Mouse (Mus musculus) right cerebral cortex, postnatal 36 days (tissue): Measurements from ENCODE around the gene Dgkz.
A peak's percentile ranks its signal among the peaks of the same experiment; 100 is the strongest.

ENCODE experiments used
- DNase-seq, 2 experiments: peaks; one replicate each; pipeline ENCODE4 v3.0.0; 2022; ENCODE audit warnings: low spot score in 2 of 2, mixed read lengths in 1 of 2

Dgkz gene

DNA sequence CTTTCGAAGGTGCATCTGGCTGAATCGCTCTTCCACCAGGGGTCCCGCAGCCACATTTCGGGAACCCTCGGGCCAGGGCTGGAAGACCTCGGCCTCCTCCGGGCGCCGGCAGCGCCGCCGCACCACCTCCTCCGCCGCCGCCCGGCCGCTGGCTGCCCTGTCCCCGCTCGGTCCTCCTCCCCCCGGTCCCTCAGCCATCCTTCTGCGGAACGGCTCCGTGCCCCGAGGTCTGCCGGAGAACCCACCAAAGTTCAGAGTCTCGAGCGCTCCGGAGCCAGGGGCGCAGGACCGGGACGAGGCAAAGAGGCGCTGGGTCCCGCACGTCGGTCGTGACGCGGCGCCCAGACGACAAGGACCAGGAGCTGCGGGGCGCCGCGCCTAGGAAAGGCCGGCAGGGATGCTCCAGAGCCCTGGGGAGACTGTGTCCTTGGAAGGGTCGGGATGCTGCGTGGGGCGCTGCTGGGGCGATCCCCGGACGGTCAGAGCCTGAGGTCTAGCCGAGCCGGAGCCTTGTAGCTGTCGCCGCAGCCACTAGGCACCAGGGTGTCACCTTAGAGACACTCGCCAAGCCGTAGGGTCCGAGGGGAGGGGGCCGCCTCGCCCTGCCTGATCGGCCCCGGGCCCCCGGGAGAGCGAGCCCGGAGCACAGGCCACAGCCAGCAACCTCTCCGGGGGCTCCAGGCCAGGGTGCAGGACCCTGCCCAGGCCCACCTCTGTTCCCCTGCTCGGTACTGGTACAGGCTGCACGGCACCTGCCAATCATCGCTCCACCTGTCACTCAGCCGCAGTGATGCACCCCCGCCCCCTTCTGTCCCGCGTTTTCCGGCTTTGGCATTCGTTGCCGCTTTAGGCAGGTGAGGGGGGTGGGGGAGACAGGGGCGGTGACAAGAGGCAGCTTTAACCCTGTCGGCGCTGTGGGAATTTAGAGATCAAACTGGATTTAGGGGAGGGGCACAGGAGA lies at the start of gene Dgkz:
Dgkz (minus strand) TSS at position 284 of the 961 bp plus-strand sequence.
- no peak for DNase-seq

DNA sequence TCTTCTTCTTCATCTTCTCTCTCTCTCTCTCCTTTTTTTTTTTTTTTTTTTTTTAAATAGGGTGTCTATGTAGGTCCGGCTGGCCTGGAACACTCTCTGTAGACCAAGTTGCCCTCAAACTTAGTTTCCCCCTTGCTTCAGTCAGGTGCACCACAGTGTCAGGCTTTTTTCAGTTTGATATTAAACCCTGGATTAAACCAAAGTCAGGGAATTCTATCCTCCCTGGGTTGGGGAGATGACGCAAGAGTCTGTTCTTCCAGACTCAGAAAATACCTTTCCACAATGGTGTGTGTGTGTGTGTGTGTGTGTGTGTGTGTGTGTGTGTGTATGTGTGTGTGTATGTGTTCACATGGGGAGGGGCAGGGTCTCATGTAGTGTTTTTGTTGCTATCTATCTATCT lies 49.5 kb upstream of the Dgkz start:
- DNase-seq: no peak

DNA sequence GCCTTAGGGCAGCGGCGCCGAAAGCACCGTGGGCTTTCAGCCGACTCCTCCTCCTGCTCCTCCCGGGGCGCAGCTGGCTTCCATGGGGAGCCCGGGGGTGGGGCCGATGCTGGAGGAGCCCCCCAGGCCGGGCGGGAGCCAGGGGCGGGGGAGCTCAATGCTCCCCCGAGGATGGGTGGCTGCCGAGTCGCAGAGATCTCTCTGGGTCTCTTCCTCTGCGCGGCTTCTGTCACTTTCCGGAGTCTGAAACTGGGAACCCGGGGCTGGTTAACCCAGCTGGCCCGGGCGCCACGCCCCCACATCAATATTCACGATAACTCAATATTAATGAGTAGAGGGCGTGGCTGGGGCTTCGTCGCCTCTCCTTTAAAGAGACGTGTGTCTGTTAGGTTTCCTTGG lies 48.6 kb upstream of the Dgkz start, which contains the start of gene Creb3l1:
Creb3l1 (minus strand) TSS at position 229 of the 399 bp plus-strand sequence.
- no peak for DNase-seq

DNA sequence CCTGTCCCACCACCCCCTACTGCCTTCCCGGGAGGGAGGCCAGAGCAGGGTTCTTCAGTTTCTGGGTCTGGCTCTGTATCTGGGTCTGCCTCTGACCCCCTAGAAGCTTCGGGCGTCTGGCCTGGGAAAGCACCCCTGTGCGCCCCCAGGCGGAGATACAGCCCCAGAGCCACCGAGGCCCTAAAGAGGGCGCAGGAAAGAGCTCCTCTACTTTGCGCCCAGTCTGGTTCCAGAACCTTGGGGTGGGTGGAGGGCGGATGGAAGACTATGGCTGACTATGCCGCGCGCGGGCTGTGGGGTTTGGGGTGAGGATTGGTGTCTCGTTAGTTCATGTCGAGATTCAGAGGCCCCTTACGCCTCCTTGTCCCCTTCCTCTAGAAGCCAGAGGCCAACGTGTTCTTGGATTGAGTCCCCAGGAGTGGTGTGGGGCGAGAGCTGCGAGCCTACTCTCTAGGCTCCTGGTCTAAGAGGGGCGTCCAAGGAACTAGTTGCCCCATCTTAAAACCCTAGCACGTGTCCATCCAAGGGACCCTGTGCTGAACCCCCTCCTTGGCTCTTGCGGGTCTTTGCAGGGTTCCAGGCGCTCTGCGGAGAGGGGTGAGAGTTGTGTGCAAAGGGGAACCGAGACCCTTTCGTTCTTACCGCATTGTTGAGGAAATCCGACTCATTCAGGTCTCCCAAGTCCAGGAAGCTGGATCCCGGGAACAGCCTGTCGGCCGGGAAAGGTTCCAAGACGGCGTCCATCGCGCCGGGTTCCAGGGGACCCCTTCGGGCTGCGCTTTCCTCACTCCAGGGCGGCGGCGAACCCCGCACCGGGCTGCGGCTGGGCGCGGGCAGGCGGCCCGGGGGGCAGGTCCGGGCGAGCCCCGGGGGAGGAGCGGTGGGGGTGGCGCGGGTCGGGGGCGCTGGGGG lies 48.0 kb upstream of the Dgkz start:
- DNase-seq: no peak

DNA sequence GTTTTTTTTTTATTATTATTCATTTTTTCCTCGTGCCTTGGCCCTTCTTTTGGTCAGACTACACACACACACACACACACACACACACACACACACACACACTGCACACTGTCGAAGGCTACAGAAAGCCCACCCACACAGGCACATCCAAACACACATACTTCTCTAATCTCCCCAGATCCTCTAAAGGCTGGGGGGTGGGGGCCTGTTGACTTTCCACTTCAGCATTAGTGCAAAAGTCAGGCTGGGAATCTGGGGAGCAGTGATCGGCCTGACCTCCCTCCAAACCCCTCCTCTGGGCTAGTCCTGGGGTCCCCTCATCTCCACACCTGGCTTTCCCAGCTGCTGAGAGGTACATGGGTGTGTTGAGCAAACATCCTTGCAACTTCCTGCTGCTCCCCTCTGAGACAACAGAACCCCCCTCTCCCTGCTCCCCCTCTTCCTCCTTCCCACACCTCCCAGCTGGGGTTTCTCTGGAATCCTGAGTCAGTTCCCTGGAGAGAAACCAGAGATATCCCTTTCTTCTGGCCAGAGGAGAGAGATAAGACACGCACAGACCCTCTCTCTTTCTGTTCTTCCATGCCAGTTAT lies 45.1 kb upstream of the Dgkz start:
- DNase-seq: no peak

DNA sequence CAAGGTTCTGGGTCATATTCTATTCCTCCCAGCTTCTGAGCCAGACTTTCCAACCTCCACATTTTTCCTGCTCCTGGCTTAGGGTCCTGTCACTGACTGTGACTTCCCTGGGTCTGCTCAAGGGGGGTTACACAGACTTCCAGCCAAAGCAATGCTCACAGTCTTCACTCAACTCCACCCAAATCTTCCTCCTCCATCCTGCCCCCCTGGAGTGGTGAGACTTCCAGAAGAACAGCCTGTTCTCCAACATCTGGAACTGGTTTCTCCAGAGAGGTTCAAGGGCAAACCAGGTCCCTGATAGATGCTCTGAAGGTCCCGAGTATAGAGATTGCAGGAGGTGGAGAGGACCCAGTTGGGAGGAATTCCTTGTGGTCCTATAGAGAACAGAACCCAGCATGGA lies 41.8 kb upstream of the Dgkz start:
- DNase-seq: no peak

DNA sequence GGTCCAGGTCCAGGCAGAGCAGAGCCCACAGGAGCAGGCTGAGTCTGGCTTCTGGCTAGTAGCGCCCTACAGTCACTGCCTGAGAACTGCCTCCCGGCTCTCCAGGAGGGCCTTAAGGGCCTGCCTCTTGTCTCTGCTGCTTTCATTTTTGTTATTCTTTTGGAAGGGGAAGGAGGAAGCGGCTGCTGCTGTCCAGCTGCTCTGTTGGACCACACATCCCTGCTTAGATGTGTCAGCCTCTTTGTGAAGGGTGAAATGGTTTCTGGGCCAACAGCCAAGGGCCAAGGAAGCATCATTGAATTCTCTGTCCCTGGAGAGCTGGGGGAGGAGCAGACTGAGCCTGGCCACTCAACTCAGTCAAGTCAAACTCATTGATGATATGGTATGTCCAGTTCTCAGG lies 41.3 kb upstream of the Dgkz start:
- no peak for DNase-seq

DNA sequence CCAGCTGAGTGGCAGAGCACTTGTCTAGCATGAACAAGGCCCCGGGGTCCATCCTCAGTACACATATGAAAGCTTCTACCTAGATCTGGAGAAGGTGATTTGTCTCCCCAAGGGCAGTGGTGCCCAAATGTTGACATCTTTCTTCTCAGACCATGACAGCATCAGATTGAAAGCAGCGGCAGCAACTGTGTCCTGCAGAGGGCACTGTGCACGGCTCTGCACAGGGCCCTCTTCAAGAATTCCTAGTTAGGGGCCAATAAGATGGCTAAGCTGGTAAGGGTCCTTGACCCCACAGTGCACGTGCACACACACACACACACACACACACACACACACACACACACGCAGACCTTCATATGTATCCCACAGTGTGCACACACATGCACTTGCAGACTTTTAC lies 39.2 kb upstream of the Dgkz start:
- DNase-seq: no peak

DNA sequence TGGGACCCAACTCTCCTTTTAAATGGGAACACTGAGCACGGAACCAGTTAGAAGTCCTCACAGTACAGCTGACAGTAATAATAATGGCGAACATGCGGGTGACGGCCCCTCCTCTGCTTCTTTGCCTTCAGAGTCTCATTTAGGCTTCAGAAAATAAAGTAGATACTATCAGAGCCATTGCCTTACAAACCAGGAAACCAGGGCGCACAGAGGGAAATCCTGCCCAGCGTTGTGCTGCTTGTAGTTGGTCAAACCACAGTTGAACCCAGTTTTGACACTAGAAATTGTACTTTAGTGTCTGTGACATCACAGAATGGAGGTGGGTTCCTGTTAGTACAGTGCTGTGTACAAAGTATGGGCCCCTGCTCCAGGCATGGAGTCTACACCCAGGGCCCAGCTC lies 38.6 kb upstream of the Dgkz start:
- no peak for DNase-seq

DNA sequence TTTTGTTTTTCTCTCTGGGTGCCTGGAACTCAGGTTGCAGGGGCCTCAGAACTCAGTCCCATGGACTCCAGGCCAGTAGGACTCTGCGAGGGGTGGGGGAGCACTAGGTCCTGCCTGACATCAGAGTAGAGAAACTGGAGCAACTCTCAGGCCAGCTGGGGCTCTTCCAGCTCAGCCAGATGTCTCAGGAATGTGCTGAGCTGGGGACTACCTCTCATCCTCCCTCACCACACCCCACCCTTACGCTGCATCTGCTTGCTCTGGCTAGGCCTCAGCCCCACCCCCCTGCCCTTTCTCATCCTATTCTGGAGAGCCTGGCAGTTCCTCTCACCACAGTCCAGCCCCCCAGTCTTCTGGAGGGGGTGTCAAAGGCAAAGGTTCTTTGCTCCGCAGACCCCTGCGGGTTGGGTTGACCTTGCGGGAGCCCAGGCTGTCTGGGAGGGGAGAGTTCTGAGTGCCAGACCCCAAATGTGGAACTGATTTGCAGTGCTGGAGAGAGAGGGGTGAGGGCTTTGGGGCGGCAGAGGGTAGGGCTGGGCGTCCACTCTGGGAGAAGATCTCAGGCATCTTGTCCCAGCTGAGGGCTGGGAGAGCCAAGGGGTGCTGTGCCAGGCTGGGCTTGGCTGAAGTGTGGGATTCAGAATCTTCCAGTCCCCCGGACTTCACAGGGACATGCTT lies 37.2 kb upstream of the Dgkz start:
- DNase-seq: no peak

DNA sequence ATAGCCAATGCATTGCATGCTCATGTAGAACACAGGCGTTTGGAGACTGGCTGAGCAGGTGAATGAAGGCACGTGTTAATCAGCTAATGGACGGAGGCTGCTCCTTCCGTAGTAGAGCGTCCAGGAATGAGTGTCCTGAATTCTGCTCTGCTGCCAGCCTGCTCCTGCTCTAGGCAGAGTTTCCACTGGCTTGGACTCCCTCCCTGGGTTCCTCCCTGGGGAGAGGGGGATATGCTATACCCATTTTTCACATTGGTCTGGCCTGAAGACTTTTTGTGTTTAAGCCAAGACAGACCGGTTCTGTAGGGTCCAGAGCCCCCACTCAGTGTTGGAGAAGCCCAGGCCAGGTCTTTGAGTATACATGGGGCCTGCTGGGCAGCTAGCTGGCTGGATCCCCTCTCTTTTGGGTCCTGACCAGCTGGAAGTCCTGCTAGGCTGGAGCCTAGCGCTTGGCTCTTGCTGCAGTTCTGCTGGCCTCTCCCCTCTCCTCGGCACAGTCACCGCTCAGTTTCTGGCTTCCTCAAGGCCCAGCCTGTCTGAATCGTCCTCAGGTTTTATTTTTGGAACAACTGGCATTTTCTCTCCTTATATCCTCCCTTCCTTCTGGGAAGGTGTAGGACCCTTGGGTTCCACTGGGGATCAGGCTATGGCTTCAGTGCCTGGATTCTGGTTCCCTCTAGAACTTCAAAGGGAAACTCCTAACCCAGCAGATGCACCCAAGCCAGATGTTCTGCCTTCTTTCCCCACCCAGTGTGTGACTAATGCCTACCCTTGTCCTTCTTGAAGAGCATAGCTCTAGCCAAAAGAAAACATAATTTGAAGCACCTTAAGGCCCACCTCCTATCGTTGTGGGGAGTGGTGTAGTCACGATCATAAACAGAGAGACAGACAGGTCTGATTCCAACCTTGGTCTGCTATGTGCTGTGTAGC lies 36.0 kb upstream of the Dgkz start:
- DNase-seq: no peak

DNA sequence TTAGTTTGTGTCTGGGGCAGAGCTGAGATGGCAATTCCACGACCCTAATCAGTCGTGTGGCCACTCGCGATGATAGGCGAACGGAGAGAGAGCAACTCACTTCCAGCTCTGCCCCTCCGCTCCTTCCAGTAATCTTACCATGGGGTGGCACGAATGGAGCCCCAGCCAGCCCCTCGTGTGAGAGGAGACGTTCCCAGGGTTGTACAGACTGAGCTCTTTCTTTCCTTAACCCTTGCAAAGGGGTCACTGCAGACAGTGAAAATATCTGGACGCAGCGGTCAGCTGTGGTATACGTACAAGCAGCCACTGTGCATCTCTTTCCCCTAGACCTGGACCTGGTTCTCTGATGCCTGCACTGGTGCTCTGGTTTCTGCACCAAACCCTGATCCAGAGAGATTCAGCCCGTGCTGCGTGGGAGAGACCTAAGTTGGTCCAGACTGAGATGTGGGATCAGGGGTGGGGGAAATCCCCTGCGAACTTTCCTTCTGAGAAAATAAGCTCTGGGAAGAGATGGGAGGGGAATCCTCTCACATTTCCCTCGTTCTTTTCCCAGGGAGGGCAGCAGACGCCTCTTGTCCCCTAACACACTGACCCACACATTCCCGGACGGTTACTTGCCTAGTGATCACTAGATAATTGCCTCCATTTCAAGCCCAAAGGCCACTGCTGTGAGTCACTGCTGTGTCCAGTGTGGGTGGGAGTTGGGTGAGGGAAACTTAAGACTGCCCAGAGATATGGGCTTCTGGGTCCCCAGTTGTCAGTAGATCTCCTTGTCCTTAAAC lies 33.1 kb upstream of the Dgkz start:
- peak in 1 of 2 experiments; percentile 54 for DNase-seq

DNA sequence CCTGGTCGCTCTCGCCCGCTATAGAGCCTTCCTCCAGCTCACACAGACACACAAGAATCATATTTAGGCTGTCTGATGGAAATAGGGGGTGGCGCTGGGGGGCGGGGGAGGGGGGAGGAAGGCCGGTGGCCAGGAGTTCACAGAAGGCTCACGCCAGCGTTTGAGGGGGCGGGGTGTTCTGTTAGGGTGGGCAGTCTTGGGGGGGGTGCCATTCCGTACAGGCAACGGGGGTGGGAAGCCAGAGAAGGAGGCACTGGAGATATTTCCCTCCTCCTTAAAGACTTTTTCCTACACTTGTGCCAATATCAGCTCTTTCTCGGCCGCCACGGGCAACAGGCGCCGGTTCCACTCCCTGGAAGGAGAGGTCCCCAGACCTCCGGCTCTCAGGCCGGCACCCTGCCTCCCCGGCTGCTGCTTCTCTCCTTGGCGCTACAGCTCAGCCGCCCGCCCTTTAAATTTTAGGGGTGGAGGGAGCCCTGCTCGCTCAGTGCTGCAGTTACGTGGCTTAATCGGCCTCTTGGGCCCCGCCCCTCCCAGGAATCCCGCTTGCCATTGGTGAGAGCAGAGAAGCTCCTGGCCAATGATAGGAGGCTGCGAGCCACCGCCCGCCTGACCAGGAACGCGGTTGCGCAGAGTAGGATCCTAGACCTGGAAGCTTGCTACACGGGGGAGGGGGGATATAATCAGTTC lies 32.4 kb upstream of the Dgkz start:
- peak; percentile 98 for DNase-seq

DNA sequence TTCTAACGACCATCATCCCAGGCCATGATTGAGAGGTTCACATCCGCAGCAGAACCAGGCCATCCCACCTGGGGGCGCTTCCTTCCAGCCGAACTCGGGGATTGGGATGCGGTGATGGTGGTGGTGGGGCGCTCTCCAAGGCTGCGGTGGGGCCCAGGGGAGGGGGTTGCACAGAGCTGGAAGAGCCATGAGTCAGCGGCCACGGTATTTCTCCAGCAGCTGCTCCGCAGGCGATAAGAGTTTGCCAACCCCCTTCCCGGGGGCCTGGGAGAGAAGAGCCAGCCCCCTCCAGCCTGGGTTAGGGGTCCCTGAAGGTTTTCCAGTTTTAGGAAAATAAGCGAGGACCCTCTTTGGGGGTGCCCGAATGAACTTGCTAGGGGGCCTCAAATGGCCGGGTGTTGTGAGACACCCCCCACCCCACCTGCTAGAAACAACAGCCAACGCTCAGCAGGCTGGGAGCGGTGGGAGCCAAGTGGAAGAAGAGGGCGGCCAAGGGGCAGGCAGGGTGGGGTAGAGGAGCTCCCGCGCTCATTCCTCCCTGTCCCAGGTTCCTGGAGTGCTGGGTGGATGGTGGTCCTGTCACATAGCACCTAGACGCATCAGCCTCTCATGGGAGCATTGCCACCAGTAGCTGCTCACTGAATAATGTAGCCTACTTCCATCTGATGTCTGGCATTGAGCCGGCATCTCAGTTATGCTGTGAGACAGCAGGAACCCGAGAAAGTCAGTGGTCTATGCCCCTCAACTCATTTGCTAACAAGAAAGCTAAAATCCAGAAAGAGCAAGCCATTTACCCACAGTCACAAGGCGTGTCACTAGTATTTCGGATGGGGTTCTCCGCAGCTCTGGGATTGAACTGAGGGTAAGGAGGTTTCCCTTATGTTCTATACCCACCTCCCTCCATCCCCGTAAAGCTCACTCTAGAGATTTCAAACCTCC lies 31.6 kb upstream of the Dgkz start:
- DNase-seq: peak in 1 of 2 experiments; percentile 39

DNA sequence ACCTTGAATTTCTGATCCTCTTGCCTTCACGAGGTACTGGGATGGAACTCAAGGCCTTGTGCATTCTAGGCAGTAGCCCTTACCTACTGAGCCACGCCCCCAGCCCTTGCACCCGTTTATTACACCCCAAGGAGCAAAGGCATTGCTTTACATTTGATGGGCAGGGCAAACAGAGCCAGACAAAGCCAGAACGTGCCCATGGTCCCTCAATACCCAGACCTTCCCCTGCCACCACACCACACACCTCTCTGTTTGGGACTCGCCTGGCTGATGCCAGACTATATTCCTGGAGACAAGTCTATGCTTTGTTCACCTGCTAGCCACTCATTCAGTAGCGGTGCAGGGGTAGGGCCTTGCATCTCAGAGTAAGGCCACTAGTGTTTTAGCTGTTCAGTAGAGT lies 30.8 kb upstream of the Dgkz start:
- no peak for DNase-seq

DNA sequence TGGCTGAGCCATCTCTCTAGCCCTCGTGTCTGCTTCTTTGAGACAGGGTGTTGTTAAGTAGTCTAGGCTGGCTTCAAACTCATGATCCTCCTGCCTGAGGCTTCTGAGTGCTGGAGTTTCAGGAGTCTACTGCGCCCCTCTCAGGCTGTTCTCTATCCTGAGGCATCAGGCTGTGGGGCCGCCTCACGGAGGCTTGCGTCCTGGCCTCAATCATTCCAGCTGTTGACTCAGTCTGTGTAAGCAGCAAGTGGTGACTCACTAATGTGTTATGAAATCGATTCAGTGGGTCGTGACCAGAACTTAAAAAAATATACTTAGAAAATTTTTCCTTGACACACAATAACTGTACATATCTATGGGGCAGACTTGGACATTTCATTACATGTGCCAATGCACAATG lies 29.0 kb upstream of the Dgkz start:
- no peak for DNase-seq

DNA sequence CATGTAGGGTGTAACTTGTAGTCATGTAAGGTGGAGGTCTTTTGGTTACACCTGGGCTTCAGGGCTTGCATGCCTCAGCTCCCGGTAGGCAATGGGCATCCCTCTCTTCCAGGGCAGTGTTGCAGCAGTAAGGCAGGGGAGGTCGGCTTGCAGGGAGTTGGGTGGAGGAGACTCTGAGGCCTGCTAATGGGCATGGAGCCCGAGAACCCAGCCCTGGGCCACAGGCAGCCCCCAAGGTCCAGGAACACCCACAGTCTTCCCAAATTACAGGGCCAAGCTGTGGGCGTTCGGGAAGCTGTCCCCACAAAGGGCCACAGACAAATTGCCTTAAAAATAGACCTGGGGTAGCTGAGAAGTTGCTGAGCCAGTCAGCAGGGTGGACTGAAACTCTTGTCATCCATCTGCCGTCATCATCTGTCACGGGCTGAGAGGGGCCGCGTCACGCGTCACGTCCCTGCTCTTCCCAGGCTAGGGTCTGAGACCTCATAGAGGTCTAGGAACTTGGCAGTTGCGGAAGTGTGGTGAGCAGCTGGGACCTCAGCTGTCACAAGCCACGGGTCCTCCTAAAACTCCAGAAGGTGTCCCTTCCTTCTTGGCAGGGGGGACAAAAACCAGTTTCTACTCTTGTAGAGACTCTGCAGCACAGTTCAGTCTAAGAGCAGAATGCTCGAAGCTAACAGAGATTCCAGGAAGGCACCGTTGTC lies 22.4 kb upstream of the Dgkz start:
- DNase-seq: no peak
